Mouse (Mus musculus) liver, embryonic 14.5 days (tissue): ENCODE data around the gene Rapgef4. TPM values are rescaled to one million over a fixed set of nuclear protein-coding genes. Genes with fewer than 3 reads are reported as not detected.

Experiments
- ATAC-seq: fragments of 200-750 bp; cut with Nextera tagmentation; 2 replicates; pipeline ENCODE4 v1.8.0; 2017; ENCODE audit warnings: moderate number of reproducible peaks, mild to moderate bottlenecking, moderate library complexity; ENCODE audit not compliant: insufficient read depth
- DNase-seq, 3 experiments: peaks; one replicate each; pipeline ENCODE4 v3.0.0-alpha.2; 2012 to 2013; ENCODE audit warnings: low read depth in 3 of 3, low spot score in 3 of 3
- H3K27ac ChIP-seq: fragments of 300-500 bp; sonication (generic); 2 replicates; pipeline ENCODE4 v1.5.1; 2014; ENCODE audit warnings: moderate library complexity, mild to moderate bottlenecking, control low read depth, inconsistent platforms
- H3K27me3 ChIP-seq: fragments of 300-500 bp; sonication (generic); 2 replicates; pipeline ENCODE4 v1.6.1; 2014; ENCODE audit warnings: mild to moderate bottlenecking, low read length, moderate library complexity; ENCODE audit not compliant: control insufficient read depth, insufficient read depth
- H3K36me3 ChIP-seq: fragments of 300-500 bp; sonication (generic); replicated peaks from 2 replicates; pipeline ENCODE4 v1.6.1; 2014; ENCODE audit warnings: low read depth; ENCODE audit not compliant: control insufficient read depth, insufficient read depth
- H3K4me1 ChIP-seq, 2 experiments: fragments of 200-500 bp in 1 of 2; fragments of 300-500 bp in 1 of 2; sonication (generic) in 1 of 2; replicated peaks; 2 replicates each; pipeline ENCODE4 v1.6.1; 2012 to 2014; ENCODE audit warnings: antibody characterized with exemption in 1 of 2, inconsistent platforms in 1 of 2, low read length in 1 of 2; ENCODE audit not compliant: control insufficient read depth in 2 of 2, insufficient read depth in 2 of 2
- H3K4me2 ChIP-seq: fragments of 300-500 bp; sonication (generic); 2 replicates; pipeline ENCODE4 v1.6.1; 2014; ENCODE audit warnings: low read depth, mild to moderate bottlenecking, control low read depth, moderate library complexity
- H3K4me3 ChIP-seq, 2 experiments: fragments of 200-500 bp in 1 of 2; fragments of 300-500 bp in 1 of 2; sonication (generic) in 1 of 2; 2 replicates each; pipeline ENCODE4 v1.5.1; 2012 to 2014; ENCODE audit warnings: low read depth in 2 of 2, low read length in 2 of 2, mild to moderate bottlenecking in 2 of 2, control low read depth in 1 of 2, inconsistent platforms in 1 of 2, moderate library complexity in 1 of 2; ENCODE audit not compliant: insufficient read depth in 1 of 2
- H3K9ac ChIP-seq: fragments of 300-500 bp; sonication (generic); replicated peaks from 2 replicates; pipeline ENCODE4 v1.6.1; 2014; ENCODE audit warnings: mild to moderate bottlenecking, control low read depth, moderate library complexity
- H3K9me3 ChIP-seq: fragments of 300-500 bp; sonication (generic); 2 replicates; pipeline ENCODE4 v1.6.1; 2016; ENCODE audit warnings: low read length, mixed read lengths; ENCODE audit not compliant: control insufficient read depth
- CTCF ChIP-seq: IDR thresholded peaks from 2 replicates; pipeline ENCODE4 v1.5.1; 2016; ENCODE audit warnings: antibody characterized with exemption, low read depth, control low read depth
- EP300 ChIP-seq: IDR thresholded peaks from 2 replicates; pipeline ENCODE4 v1.6.1; 2016; ENCODE audit warnings: antibody characterized with exemption, low read depth
- WGBS: fragments of 180-500 bp; shearing (Covaris S2); extraction: QIAGEN DNeasy Blood & Tissue Kit; methylation state at CpG from one replicate; pipeline ENCODE4 v1.1.7; 2014; ENCODE audit not compliant: insufficient replicate concordance; 5-methylcytosine and 5-hydroxymethylcytosine counted together
- polyA plus RNA-seq, 2 experiments: library from polyadenylated mRNA; depleted of rRNA in 1 of 2; stranded (reverse) in 1 of 2; unstranded in 1 of 2; fragments of >200 nt; fragmentation: Nextera tagmentation in 1 of 2; extraction: Ambion mirVana in 1 of 2; gene quantifications; 2 replicates each; pipeline versions ENCODE4 v1.2.1 to v1.2.3; 2012 to 2014

Gene Rapgef4
- polyA plus RNA-seq, 2 experiments = 2.2 to 4.2 TPM

DNA sequence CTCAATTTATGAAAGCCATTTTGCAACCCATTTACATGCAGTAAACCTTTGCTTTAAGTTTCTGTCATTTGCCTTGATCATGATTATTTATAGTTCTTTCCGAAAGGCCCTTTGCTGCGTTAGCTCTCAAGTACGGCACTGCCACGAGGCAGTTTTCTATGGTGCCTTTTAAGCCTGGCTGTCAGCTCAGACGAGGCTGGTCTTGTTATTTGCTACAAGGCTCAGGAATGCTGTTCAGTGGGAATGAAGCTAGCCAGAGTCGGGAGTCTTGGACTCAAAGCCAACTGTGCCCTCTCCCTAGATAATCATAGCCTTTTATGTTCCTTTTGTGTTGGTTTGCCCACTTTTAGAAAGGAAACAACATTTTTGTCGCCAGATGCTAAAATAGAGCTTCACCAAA, 240.7 kb downstream of the Rapgef4 start:
- 60% methylated on average over 7 of the region's 7 CpGs for WGBS
- H3K27me3 ChIP-seq = no peaks in the 10 kb centered on the region
- no peaks in the 10 kb centered on the region for H3K36me3 ChIP-seq
- no peaks in the 10 kb centered on the region for H3K9me3 ChIP-seq
- no peak overlapping the region for H3K27ac ChIP-seq
- no peak overlapping the region for H3K9ac ChIP-seq
- DNase-seq (no peak), ATAC-seq (no peak)
- no peak overlapping the region for H3K4me2 ChIP-seq
- H3K4me3 ChIP-seq = no peak overlapping the region
- H3K4me1 ChIP-seq = no peaks in the 10 kb centered on the region
- TF ChIP-seq CTCF (no peak), EP300 (no peak)

DNA sequence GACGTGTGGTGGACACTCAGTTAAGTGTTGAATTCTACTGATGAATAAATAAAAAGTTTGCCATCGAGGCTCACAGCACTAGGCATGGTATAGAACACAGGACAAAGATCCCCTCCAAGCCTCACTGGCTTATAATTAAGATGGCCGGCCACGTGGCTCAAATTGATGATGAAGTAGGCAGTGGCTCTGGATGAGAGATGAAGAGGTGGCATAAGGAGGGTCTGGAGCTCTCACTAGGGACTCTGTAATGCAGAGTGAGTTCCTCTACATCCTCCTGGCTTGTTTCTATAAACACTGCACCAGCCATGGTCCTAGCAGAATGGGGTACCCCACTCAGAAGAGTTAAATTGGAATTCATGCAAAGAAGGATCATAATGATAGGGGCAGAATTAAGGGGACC, 241.2 kb downstream of the Rapgef4 start:
- H3K4me1 ChIP-seq = no peaks in the 10 kb centered on the region
- TF ChIP-seq EP300 (no peak), CTCF (no peak)
- H3K27me3 ChIP-seq = no peaks in the 10 kb centered on the region
- H3K4me3 ChIP-seq = no peak overlapping the region
- 62% methylated on average over 4 of the region's 4 CpGs for WGBS
- DNase-seq (no peak), ATAC-seq (no peak)
- H3K36me3 ChIP-seq = no peaks in the 10 kb centered on the region
- no peaks in the 10 kb centered on the region for H3K9me3 ChIP-seq
- H3K27ac ChIP-seq = no peak overlapping the region
- no peak overlapping the region for H3K4me2 ChIP-seq
- H3K9ac ChIP-seq = no peak overlapping the region

DNA sequence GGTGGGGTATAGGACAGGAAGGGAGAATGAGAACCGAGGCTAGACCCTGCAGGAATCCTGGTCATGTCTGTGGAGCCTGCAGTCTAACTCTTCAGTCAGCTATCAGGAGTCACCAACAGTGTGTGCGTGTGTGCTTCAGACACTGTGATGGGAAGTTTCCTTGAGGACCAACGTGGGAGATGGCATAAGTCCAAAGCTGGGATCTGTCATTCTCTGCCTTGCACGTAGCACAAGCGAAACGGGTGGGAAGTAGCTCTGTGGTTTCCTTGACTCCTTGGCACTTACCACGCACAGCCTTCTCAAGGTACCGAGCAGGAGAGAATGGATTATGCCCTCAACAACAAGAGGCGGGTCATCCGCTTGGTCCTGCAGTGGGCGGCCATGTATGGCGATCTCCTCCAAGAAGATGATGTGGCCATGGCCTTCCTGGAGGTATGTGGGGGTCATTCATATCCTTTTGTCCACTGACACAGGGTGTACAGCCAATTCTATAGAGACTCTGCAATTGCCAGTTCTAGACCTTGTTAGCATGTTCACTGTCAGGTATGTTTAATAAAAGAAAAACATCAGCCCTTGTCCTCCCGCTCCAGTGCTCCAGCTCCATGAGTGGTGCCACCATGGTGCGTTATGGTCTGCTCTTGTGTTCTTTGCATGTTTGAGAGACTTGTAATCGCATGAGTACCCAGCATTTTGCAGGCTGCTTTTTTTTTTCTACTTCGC, 241.9 kb downstream of the Rapgef4 start:
- no peaks in the 10 kb centered on the region for H3K27me3 ChIP-seq
- no peak for ATAC-seq
- no peak overlapping the region for H3K9ac ChIP-seq
- H3K4me2 ChIP-seq = no peak overlapping the region
- H3K9me3 ChIP-seq = no peaks in the 10 kb centered on the region
- no peaks in the 10 kb centered on the region for H3K4me1 ChIP-seq
- TF ChIP-seq CTCF = no peak
- TF ChIP-seq EP300 = no peak
- no peak for DNase-seq
- H3K36me3 ChIP-seq = no peaks in the 10 kb centered on the region
- H3K27ac ChIP-seq = no peak overlapping the region
- WGBS = 66% methylated on average over 16 of the region's 16 CpGs
- H3K4me3 ChIP-seq = no peak overlapping the region

DNA sequence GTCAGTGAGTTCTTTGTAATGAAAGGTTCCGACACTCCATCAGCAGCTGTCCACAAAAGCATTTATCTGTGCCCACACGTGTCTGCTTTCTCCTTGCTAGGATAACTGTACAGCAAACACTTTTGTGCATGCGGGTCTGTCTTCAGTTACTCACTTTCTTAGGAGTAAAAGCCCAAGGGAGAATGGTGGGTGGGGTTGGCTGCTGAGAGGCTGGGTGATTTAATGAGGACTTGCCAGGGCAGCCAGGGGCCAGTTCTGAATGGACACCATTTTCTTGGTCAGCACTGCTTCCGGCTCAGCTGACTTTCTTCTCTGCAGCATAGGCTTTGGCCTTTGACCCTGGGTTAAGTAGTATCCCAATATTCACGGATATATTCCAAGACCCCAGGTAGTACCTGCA, 242.4 kb downstream of the Rapgef4 start:
- no peak for DNase-seq
- Histone ChIP-seq H3K4me1 (no peaks in the 10 kb centered on the region), H3K36me3 (no peaks in the 10 kb centered on the region), H3K27me3 (no peaks in the 10 kb centered on the region), H3K4me3 (no peak overlapping the region), H3K4me2 (no peak overlapping the region), H3K9ac (no peak overlapping the region), H3K9me3 (no peaks in the 10 kb centered on the region), H3K27ac (no peak overlapping the region)
- 61% methylated on average over 5 of the region's 5 CpGs for WGBS
- ATAC-seq = no peak
- TF ChIP-seq EP300 (no peak), CTCF (no peak)

DNA sequence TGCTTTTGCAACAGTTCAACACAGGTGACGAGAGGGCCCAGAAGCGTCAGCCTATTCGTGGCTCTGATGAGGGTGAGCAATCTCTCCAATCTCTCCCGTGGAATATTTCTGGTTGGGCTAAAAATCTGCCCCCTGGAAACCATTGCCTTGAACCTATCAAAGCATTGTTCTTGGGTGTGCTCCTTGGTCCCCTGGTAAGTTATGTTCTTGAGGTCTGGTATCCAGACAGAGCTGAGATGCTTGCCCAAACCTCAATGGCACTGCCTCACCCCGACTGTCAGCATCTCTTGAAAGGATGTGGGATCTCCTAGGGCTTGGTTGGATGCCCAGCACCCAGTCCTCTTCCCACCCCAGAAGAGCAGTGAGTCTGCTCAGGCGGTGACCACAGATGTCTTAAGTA, 245.0 kb downstream of the Rapgef4 start:
- H3K4me2 ChIP-seq = no peak overlapping the region
- ATAC-seq = no peak
- TF ChIP-seq EP300 = no peak
- TF ChIP-seq CTCF = no peak
- no peaks in the 10 kb centered on the region for H3K9me3 ChIP-seq
- H3K4me1 ChIP-seq = no peaks in the 10 kb centered on the region
- no peaks in the 10 kb centered on the region for H3K27me3 ChIP-seq
- no peak for DNase-seq
- 64% methylated on average over 6 of the region's 6 CpGs for WGBS
- no peak overlapping the region for H3K27ac ChIP-seq
- no peak overlapping the region for H3K4me3 ChIP-seq
- H3K9ac ChIP-seq = no peak overlapping the region
- no peaks in the 10 kb centered on the region for H3K36me3 ChIP-seq
